Mouse (Mus musculus): Measurements from ENCODE around the gene Exoc2. TPM values are rescaled to one million over a fixed set of nuclear protein-coding genes. Genes with fewer than 3 reads are reported as not detected.

Exoc2 gene
- polyA plus RNA-seq, 1 experiment from 2014 or later = 12.7 TPM

DNA sequence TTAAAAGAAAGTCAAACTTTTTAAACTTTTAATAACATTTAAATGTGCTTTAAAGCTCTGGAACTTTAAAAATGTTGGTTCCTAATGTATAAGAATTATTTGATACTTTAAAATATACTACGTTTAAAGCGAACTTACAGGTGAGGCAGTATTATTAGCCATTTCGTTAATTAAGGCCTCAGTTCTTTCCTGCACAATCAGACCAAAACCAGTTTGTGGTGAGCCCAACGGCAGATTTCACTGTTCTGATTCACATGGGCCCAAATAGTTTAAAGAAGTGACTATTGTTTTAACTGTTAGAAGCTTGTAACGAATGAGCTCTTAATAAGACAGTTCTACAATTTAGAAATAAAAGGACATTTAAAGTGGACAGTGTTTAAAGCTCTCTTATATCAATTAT lies 93.6 kb downstream of the Exoc2 start:
- Histone ChIP-seq H3K36me3 (ENCODE audit: control insufficient read depth, insufficient read depth, low read length) (peaks cover 10% of the 10 kb centered on the region), H3K9ac (ENCODE audit: low read length) (no peak overlapping the region), H3K4me1 (replicated peaks; ENCODE audit: control insufficient read depth, insufficient read depth) (no peaks in the 10 kb centered on the region), H3K4me2 (replicated peaks; ENCODE audit: low read depth) (no peak overlapping the region), H3K27ac (replicated peaks) (no peak overlapping the region), H3K4me3 (ENCODE audit: low read depth, low read length) (no peak overlapping the region), H3K9me3 (ENCODE audit: control insufficient read depth, low read length) (no peaks in the 10 kb centered on the region), H3K27me3 (ENCODE audit: control insufficient read depth, insufficient read depth, low read length) (no peaks in the 10 kb centered on the region)
- DNase-seq (ENCODE audit: low spot score) = no peak
- 74% methylated on average over 5 of the region's 5 CpGs for WGBS
- no peak for ATAC-seq (ENCODE audit: low FRiP score, low TSS enrichment)
- TF ChIP-seq EP300 (optimal IDR thresholded peaks at IDR 0.05) (no peak), CTCF (IDR thresholded peaks at IDR 0.05; ENCODE audit: low read depth) (no peak)

DNA sequence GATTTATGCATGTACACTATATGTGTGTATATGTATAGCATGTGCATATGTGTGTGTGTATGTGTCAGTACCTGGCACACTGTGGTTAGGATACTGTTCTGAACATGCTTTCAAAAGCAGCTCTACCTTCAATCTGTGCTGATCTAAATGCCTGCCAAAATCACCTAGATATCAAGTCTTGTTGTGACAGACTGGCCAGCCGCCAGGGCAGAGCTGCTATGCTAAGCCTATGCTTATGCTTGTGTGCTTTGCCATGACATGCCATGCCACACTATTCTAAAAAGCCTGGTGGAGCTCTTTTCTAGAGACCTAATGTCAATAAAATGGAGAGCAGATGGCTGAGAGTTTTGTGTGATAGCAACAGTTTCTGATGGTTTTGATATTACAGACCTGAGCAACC lies 94.0 kb downstream of the Exoc2 start:
- no peak for ATAC-seq (ENCODE audit: low FRiP score, low TSS enrichment)

DNA sequence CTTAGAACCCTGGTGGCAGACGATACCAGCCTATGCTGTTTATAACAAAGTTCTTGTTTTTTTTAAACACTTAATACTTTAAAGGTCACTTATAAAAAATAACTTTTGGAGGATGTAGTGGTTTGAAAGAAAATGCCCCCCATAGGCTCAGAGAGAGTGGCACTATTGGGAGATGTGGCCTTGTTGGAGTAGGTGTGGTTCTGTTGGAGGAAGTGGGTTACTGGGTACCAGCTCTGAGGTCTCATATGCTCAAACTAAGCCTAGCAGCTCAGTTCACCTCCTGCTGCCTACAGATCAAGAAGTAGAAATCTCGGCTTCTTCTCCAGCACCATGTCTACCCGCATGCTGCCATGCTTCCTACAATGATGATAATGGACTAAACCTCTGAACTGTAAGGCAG lies 98.1 kb downstream of the Exoc2 start:
- TF ChIP-seq EP300 (optimal IDR thresholded peaks at IDR 0.05) (no peak), CTCF (IDR thresholded peaks at IDR 0.05; ENCODE audit: low read depth) (no peak)
- Histone ChIP-seq H3K27ac (replicated peaks) (no peak overlapping the region), H3K36me3 (ENCODE audit: control insufficient read depth, insufficient read depth, low read length) (peaks cover 12% of the 10 kb centered on the region), H3K4me3 (ENCODE audit: low read depth, low read length) (no peak overlapping the region), H3K9ac (ENCODE audit: low read length) (no peak overlapping the region), H3K27me3 (ENCODE audit: control insufficient read depth, insufficient read depth, low read length) (no peaks in the 10 kb centered on the region), H3K4me2 (replicated peaks; ENCODE audit: low read depth) (no peak overlapping the region), H3K4me1 (replicated peaks; ENCODE audit: control insufficient read depth, insufficient read depth) (no peaks in the 10 kb centered on the region), H3K9me3 (ENCODE audit: control insufficient read depth, low read length) (no peaks in the 10 kb centered on the region)
- DNase-seq (ENCODE audit: low spot score) (no peak), ATAC-seq (ENCODE audit: low FRiP score, low TSS enrichment) (no peak)
- 94% methylated on average over 3 of the region's 3 CpGs for WGBS

More for the DNA sequence above, 94.0 kb downstream of the Exoc2 start:
- Histone ChIP-seq H3K27ac (replicated peaks) (no peak overlapping the region), H3K4me3 (ENCODE audit: low read depth, low read length) (no peak overlapping the region), H3K9me3 (ENCODE audit: control insufficient read depth, low read length) (no peaks in the 10 kb centered on the region), H3K9ac (ENCODE audit: low read length) (no peak overlapping the region), H3K4me1 (replicated peaks; ENCODE audit: control insufficient read depth, insufficient read depth) (no peaks in the 10 kb centered on the region), H3K36me3 (ENCODE audit: control insufficient read depth, insufficient read depth, low read length) (peaks cover 10% of the 10 kb centered on the region), H3K27me3 (ENCODE audit: control insufficient read depth, insufficient read depth, low read length) (no peaks in the 10 kb centered on the region), H3K4me2 (replicated peaks; ENCODE audit: low read depth) (no peak overlapping the region)
- TF ChIP-seq CTCF (IDR thresholded peaks at IDR 0.05; ENCODE audit: low read depth) (no peak), EP300 (optimal IDR thresholded peaks at IDR 0.05) (no peak)
- DNase-seq (ENCODE audit: low spot score) = no peak
- 62% methylated on average over 1 of the region's 1 CpGs for WGBS

DNA sequence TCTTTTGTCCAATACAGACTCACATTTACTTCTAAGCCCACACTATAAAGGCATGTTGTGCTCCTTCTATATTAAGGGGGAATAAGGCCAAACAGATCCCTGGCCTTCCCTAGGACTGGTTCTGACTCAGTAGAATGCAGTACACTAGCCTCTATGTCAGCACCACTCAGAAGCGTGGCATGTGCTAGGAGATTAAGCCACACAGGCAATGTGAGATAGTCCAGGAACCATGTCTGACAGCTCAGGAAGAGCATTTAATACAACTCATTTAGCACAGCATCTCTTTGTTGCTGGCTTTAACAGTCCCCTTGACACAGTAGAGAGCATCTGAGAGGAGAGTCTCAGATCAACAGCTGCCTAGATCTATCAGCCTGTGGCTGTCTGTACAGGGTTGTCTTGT lies 100.4 kb downstream of the Exoc2 start:
- Histone ChIP-seq H3K4me3 (ENCODE audit: low read depth, low read length) (no peak overlapping the region), H3K9ac (ENCODE audit: low read length) (no peak overlapping the region), H3K4me2 (replicated peaks; ENCODE audit: low read depth) (no peak overlapping the region), H3K9me3 (ENCODE audit: control insufficient read depth, low read length) (no peaks in the 10 kb centered on the region), H3K27ac (replicated peaks) (no peak overlapping the region), H3K27me3 (ENCODE audit: control insufficient read depth, insufficient read depth, low read length) (no peaks in the 10 kb centered on the region), H3K36me3 (ENCODE audit: control insufficient read depth, insufficient read depth, low read length) (peaks cover 12% of the 10 kb centered on the region), H3K4me1 (replicated peaks; ENCODE audit: control insufficient read depth, insufficient read depth) (no peaks in the 10 kb centered on the region)
- no peak for DNase-seq (ENCODE audit: low spot score)
- ATAC-seq (ENCODE audit: low FRiP score, low TSS enrichment) = no peak
- no peak for TF ChIP-seq CTCF (IDR thresholded peaks at IDR 0.05; ENCODE audit: low read depth)
- TF ChIP-seq EP300 (optimal IDR thresholded peaks at IDR 0.05) = no peak
- WGBS = 63% methylated on average over 1 of the region's 1 CpGs

DNA sequence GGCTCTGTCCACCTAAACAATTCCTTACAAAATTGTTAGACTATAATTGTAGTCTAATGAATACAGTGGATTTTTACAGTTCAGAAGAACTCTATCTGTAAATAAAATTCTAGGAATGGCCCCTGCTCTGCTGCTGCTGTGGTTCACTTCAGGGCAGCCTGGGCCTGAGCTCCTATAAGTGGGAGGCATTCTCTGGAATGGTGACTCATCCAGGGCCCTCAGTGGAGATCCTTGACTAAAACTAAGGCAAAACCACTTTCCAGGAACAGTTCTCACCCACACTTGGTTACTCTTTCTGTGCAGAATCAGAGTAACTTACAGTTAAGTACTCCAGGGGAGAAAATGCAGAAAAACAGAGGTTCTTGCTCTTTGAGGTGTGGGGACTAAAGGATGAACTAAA lies 108.4 kb downstream of the Exoc2 start:
- no peaks in the 10 kb centered on the region for H3K4me1 ChIP-seq (replicated peaks; ENCODE audit: control insufficient read depth, insufficient read depth)
- H3K27ac ChIP-seq (replicated peaks) = no peak overlapping the region
- no peaks in the 10 kb centered on the region for H3K9me3 ChIP-seq (ENCODE audit: control insufficient read depth, low read length)
- no peak for DNase-seq (ENCODE audit: low spot score)
- no peak overlapping the region for H3K9ac ChIP-seq (ENCODE audit: low read length)
- H3K4me3 ChIP-seq (ENCODE audit: low read depth, low read length) = no peak overlapping the region
- no peak overlapping the region for H3K4me2 ChIP-seq (replicated peaks; ENCODE audit: low read depth)
- ATAC-seq (ENCODE audit: low FRiP score, low TSS enrichment) = no peak
- peaks cover 7% of the 10 kb centered on the region; the same call in 1 of the 2 replicates for H3K36me3 ChIP-seq (ENCODE audit: control insufficient read depth, insufficient read depth, low read length)
- H3K27me3 ChIP-seq (ENCODE audit: control insufficient read depth, insufficient read depth, low read length) = no peaks in the 10 kb centered on the region
- no peak for TF ChIP-seq EP300 (optimal IDR thresholded peaks at IDR 0.05)
- no peak for TF ChIP-seq CTCF (IDR thresholded peaks at IDR 0.05; ENCODE audit: low read depth)

DNA sequence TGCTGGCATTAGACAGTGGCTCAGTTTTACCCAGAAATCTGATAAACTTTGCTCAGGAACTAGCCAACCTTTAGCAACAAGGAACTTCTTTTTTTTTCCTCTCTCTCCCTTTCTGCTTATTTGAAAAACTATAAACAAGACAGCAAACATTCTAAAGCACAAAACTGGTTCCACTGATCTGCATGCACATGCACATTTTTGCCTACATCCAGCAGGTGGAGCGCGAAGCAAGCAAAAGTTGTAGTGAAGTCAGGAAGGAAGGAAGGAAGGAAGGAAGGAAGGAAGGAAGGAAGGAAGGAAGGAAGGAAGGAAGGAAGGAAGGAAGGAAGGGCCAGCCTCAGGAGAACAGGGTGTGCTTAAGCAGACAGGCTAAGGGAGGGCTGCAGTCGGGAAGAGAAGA lies 109.9 kb downstream of the Exoc2 start:
- Histone ChIP-seq H3K9ac (ENCODE audit: low read length) (no peak overlapping the region), H3K4me3 (ENCODE audit: low read depth, low read length) (no peak overlapping the region), H3K4me1 (replicated peaks; ENCODE audit: control insufficient read depth, insufficient read depth) (no peaks in the 10 kb centered on the region), H3K27me3 (ENCODE audit: control insufficient read depth, insufficient read depth, low read length) (no peaks in the 10 kb centered on the region), H3K27ac (replicated peaks) (no peak overlapping the region), H3K9me3 (ENCODE audit: control insufficient read depth, low read length) (no peaks in the 10 kb centered on the region), H3K36me3 (ENCODE audit: control insufficient read depth, insufficient read depth, low read length) (peaks cover 7% of the 10 kb centered on the region; the same call in 1 of the 2 replicates), H3K4me2 (replicated peaks; ENCODE audit: low read depth) (no peak overlapping the region)
- ATAC-seq (ENCODE audit: low FRiP score, low TSS enrichment) (no peak), DNase-seq (ENCODE audit: low spot score) (no peak)
- WGBS = 80% methylated on average over 3 of the region's 3 CpGs
- TF ChIP-seq CTCF (IDR thresholded peaks at IDR 0.05; ENCODE audit: low read depth) (peak; percentile 62), EP300 (optimal IDR thresholded peaks at IDR 0.05) (no peak)
